Mouse (Mus musculus) limb, embryonic 12.5 days (tissue): ENCODE data around the gene Naip1. TPM values are rescaled to one million over a fixed set of nuclear protein-coding genes. Genes with fewer than 3 reads are reported as not detected.
"Not testable (repeated sequence)": the region's sequence is repeated elsewhere in the genome, so short reads cannot be mapped to it uniquely, and the experiment has no call there.

ENCODE experiments used
- ATAC-seq: fragments of 200-750 bp; cut with Nextera tagmentation; 2 replicates; pipeline ENCODE4 v1.8.0; 2017; ENCODE audit warnings: low read depth, moderate TSS enrichment; ENCODE audit not compliant: insufficient number of reproducible peaks, insufficient read depth, low FRiP score, low TSS enrichment
- H3K27ac ChIP-seq: fragments of 300-500 bp; sonication (generic); 2 replicates; pipeline ENCODE4 v1.5.1; 2016; ENCODE audit warnings: mild to moderate bottlenecking, moderate library complexity
- H3K27me3 ChIP-seq: fragments of 300-500 bp; sonication (generic); 2 replicates; pipeline ENCODE4 v1.6.1; 2016; ENCODE audit warnings: mild to moderate bottlenecking, moderate library complexity
- H3K36me3 ChIP-seq: fragments of 300-500 bp; sonication (generic); 2 replicates; pipeline ENCODE4 v1.6.1; 2016; ENCODE audit warnings: mild to moderate bottlenecking, moderate library complexity
- H3K4me1 ChIP-seq: fragments of 300-500 bp; sonication (generic); replicated peaks from 2 replicates; pipeline ENCODE4 v1.6.1; 2016
- H3K4me2 ChIP-seq: fragments of 300-500 bp; sonication (generic); 2 replicates; pipeline ENCODE4 v1.6.1; 2016; ENCODE audit warnings: mild to moderate bottlenecking, moderate library complexity
- H3K4me3 ChIP-seq: fragments of 300-500 bp; sonication (generic); replicated peaks from 2 replicates; pipeline ENCODE4 v1.5.1; 2016; ENCODE audit warnings: mild to moderate bottlenecking
- H3K9ac ChIP-seq: fragments of 300-500 bp; sonication (generic); replicated peaks from 2 replicates; pipeline ENCODE4 v1.6.1; 2016; ENCODE audit warnings: mild to moderate bottlenecking, moderate library complexity
- H3K9me3 ChIP-seq: fragments of 300-500 bp; sonication (generic); 2 replicates; pipeline ENCODE4 v1.6.1; 2016; ENCODE audit warnings: mild to moderate bottlenecking, moderate library complexity
- WGBS: fragments of 180-500 bp; shearing (Covaris S2); methylation state at CpG from one replicate; pipeline ENCODE4 v1.1.7; 2016; 5-methylcytosine and 5-hydroxymethylcytosine counted together
- polyA plus RNA-seq: library from polyadenylated mRNA; unstranded; fragments of >200 nt; fragmentation: Nextera tagmentation; extraction: Ambion mirVana; gene quantifications from 2 replicates; pipeline ENCODE4 v1.2.1, GENCODE M21; 2016

Naip1 gene
- polyA plus RNA-seq, 1 experiment from 2014 or later: not detected

DNA sequence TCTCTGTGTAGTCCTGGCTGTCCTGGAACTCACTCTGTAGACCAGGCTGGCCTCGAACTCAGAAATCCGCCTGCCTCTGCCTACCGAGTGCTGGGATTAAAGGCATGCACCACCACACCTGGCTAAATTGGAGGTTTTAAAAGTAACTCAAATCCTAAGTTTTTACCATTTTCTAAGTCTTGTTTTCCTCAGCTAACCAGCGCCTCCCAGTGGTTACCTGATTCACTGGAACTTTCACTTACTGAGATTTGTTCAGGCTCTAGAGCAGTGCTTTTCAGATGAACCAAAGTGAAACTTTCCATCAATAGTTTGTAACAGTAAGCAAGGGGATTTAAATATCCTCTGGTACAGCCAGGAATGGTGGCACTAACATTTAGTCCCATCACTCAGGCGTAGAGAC is 61.6 kb downstream of the Naip1 start:
- not testable (repeated sequence) for ATAC-seq, H3K9me3 ChIP-seq, H3K9ac ChIP-seq, H3K4me3 ChIP-seq, H3K27ac ChIP-seq, H3K27me3 ChIP-seq, H3K4me1 ChIP-seq, H3K36me3 ChIP-seq, H3K4me2 ChIP-seq
- 29% methylated on average over 5 of the region's 5 CpGs for WGBS

DNA sequence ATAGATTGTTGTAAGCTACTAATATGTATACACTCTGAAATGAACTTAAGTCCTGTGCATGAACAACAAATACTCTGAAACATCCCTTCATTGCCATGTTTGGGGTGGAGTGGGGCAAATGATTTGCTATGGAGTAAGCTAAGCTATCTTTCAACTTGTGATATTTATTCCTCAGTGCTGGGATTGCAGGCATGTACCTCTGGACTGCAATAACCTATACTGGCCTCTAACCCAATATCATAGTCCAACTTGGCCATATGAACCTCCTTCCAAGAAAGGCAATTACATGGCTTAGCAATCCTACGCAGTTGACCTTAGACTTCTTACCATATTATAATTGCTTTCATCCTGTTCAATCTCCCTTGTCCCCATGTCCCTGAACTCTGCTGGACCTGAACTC is 82.1 kb downstream of the Naip1 start:
- no peaks in the 10 kb centered on the region for H3K4me1 ChIP-seq
- no peak overlapping the region for H3K4me2 ChIP-seq
- ATAC-seq: no peak
- peaks cover 12% of the 10 kb centered on the region for H3K9me3 ChIP-seq
- no peak overlapping the region for H3K4me3 ChIP-seq
- H3K27ac ChIP-seq: no peak overlapping the region
- H3K9ac ChIP-seq: no peak overlapping the region
- H3K27me3 ChIP-seq: no peaks in the 10 kb centered on the region
- 97% methylated on average over 1 of the region's 1 CpGs for WGBS
- no peaks in the 10 kb centered on the region for H3K36me3 ChIP-seq

Other genes with a start within 250 kb of the Naip1 start
- gene Naip5, start 206.5 kb downstream of the Naip1 start, polyA plus RNA-seq: 0.05 TPM in 1 of 2 replicates, not detected in the other
- not detected in 2 replicates for gene Naip6, start 135.2 kb downstream of the Naip1 start, polyA plus RNA-seq
- gene Gtf2h2, start 39.7 kb upstream of the Naip1 start, polyA plus RNA-seq: 84.5 and 93.5 TPM in 2 replicates
- gene Ocln, start 99.8 kb upstream of the Naip1 start, polyA plus RNA-seq: 1.6 and 2.0 TPM in 2 replicates
- 2.9 and 3.4 TPM in 2 replicates for gene Marveld2, start 164.1 kb upstream of the Naip1 start, polyA plus RNA-seq
- gene Ak6, start 198.1 kb upstream of the Naip1 start, polyA plus RNA-seq: 281 and 291 TPM in 2 replicates
- gene Rad17, start 198.2 kb upstream of the Naip1 start, polyA plus RNA-seq: 28.6 and 28.8 TPM in 2 replicates
- gene Taf9, start 198.7 kb upstream of the Naip1 start, polyA plus RNA-seq: 17.3 and 27.3 TPM in 2 replicates
- 5.4 and 6.5 TPM in 2 replicates for gene Ccdc125, start 216.8 kb upstream of the Naip1 start, polyA plus RNA-seq